Comparison of ENCODE assay signal across 7 mouse cellular contexts in genomic region chr1:191821326-191822091, GRCm38 (mm10). TPM values are rescaled to one million over a fixed set of nuclear protein-coding genes. Genes with fewer than 3 reads are reported as not detected.
DNase-seq lines count a peak whose midpoint lies in the region; ATAC-seq and TF ChIP-seq lines count a peak whose summit lies in the region.

Gene Nek2, plus strand, starts transcription at chr1:191821444.

- ATAC-seq in intestine, postnatal 0 days = peak; percentile 88
- peak; percentile 93 for ATAC-seq in midbrain, embryonic 12.5 days (ENCODE audit: low FRiP score, low read depth)

- H3K27me3 ChIP-seq in intestine, postnatal 0 days (replicated peaks; ENCODE audit: control insufficient read depth, insufficient read depth, low read length) = no peaks in the 10 kb centered on the region
- H3K27me3 ChIP-seq in midbrain, embryonic 12.5 days = peaks cover 9% of the 10 kb centered on the region; the same call in 1 of the 2 replicates
- H3K27me3 ChIP-seq in small intestine, adult 2 months (ENCODE audit: control insufficient read depth, insufficient read depth, low read length) = no peaks in the 10 kb centered on the region

- peak; percentile 21; the same call in 1 of the 2 replicates for TF ChIP-seq POLR2A in small intestine, adult 2 months (IDR thresholded peaks at IDR 0.05; ENCODE audit: low read depth, low read length)

- H3K27ac ChIP-seq in intestine, postnatal 0 days (ENCODE audit: low read depth, low read length) = peak within 1 kb of the TSS; percentile 57
- H3K27ac ChIP-seq in midbrain, embryonic 12.5 days (replicated peaks) = peak within 1 kb of the TSS; percentile 73
- no peak within 1 kb of the TSS for H3K27ac ChIP-seq in small intestine, adult 2 months (ENCODE audit: insufficient read depth, low read depth, low read length)

- intact Hi-C loops in left cerebral cortex, postnatal 4 days (cut with DNase I) = no loop called here

- H3K4me1 ChIP-seq in intestine, postnatal 0 days (replicated peaks; ENCODE audit: control insufficient read depth, insufficient read depth, low read length) = no peaks in the 10 kb centered on the region
- peaks cover 17% of the 10 kb centered on the region for H3K4me1 ChIP-seq in midbrain, embryonic 12.5 days
- peaks cover 4% of the 10 kb centered on the region for H3K4me1 ChIP-seq in small intestine, adult 2 months (ENCODE audit: control insufficient read depth, insufficient read depth, insufficient read length, low read length)

- H3K9ac ChIP-seq in intestine, postnatal 0 days (ENCODE audit: low read depth, low read length) = peak within 1 kb of the TSS; percentile 70
- peak within 1 kb of the TSS; percentile 65 for H3K9ac ChIP-seq in midbrain, embryonic 12.5 days (replicated peaks)

- H3K4me3 ChIP-seq in intestine, postnatal 0 days (ENCODE audit: low read depth, low read length) = peak within 1 kb of the TSS; percentile 84
- H3K4me3 ChIP-seq in midbrain, embryonic 12.5 days = peak within 1 kb of the TSS; percentile 81
- H3K4me3 ChIP-seq in small intestine, adult 2 months (ENCODE audit: low read depth, low read length) = peak within 1 kb of the TSS; percentile 73

- peak within 1 kb of the TSS; percentile 99 for H3K4me2 ChIP-seq in intestine, postnatal 0 days (replicated peaks; ENCODE audit: low read depth)
- peak within 1 kb of the TSS; percentile 78 for H3K4me2 ChIP-seq in midbrain, embryonic 12.5 days (replicated peaks)

- no peaks in the 10 kb centered on the region for H3K9me3 ChIP-seq in intestine, postnatal 0 days (ENCODE audit: control insufficient read depth)
- no peaks in the 10 kb centered on the region for H3K9me3 ChIP-seq in midbrain, embryonic 12.5 days

- under 1% methylated on average over 79 of the region's 79 CpGs for WGBS in intestine, postnatal 0 days
- WGBS in midbrain, embryonic 12.5 days = under 1% methylated on average over 79 of the region's 79 CpGs
- WGBS in small intestine, adult 2 months = under 1% methylated on average over 79 of the region's 79 CpGs

- no peak for TF ChIP-seq CTCF in intestine, postnatal 0 days (IDR thresholded peaks at IDR 0.05; ENCODE audit: low read depth)
- no peak for TF ChIP-seq CTCF in small intestine, adult 2 months (IDR thresholded peaks at IDR 0.05; ENCODE audit: extremely low read depth, insufficient read length, insufficient replicate concordance, low read depth, low read length)

- DNase-seq in adrenal gland, adult 8-10 months = peak; percentile 95
- DNase-seq in embryo, embryonic 9.5 days (ENCODE audit: extremely low spot score) = peak; percentile 97
- DNase-seq in gastrocnemius, postnatal 4 days (ENCODE audit: low spot score in 2 of 2) = peak; percentile 90 to 97
- peak; percentile 98 for DNase-seq in left cerebral cortex, postnatal 4 days

- peaks cover 24% of the 10 kb centered on the region for H3K36me3 ChIP-seq in intestine, postnatal 0 days (ENCODE audit: control insufficient read depth, insufficient read depth)
- H3K36me3 ChIP-seq in midbrain, embryonic 12.5 days = peaks cover 28% of the 10 kb centered on the region
- no peaks in the 10 kb centered on the region for H3K36me3 ChIP-seq in small intestine, adult 2 months (ENCODE audit: control insufficient read depth, insufficient read depth, low read length)

RNA-seq across cellular contexts. Expression of gene Nek2, which starts in this region (rescaled TPM):
- total RNA-seq in adrenal gland, adult 8-10 months (2022) = 1 to 10 TPM in 3 of 4 experiments, under 1 TPM in 1; 0.92 to 4.7 (median 1.5) TPM
- 1 to 10 TPM; 8.6 to 8.7 TPM for total RNA-seq in gastrocnemius, postnatal 4 days (2021)
- 10.7 and 11.9 TPM in 2 replicates for polyA plus RNA-seq in intestine, postnatal 0 days (2015; fragmentation: Nextera tagmentation; extraction: Ambion mirVana)
- 1 to 10 TPM; 4.8 to 6.1 TPM for total RNA-seq in left cerebral cortex, postnatal 4 days (2021)
- polyA plus RNA-seq in midbrain, embryonic 12.5 days (2016; fragmentation: Nextera tagmentation; extraction: Ambion mirVana) = 44.2 and 45.8 TPM in 2 replicates
- 1.7 and 5.5 TPM in 2 replicates for polyA plus RNA-seq in small intestine, adult 2 months (2012; rRNA removed)
